Mouse (Mus musculus): ENCODE measurements around the gene Cdk5.

DNA sequence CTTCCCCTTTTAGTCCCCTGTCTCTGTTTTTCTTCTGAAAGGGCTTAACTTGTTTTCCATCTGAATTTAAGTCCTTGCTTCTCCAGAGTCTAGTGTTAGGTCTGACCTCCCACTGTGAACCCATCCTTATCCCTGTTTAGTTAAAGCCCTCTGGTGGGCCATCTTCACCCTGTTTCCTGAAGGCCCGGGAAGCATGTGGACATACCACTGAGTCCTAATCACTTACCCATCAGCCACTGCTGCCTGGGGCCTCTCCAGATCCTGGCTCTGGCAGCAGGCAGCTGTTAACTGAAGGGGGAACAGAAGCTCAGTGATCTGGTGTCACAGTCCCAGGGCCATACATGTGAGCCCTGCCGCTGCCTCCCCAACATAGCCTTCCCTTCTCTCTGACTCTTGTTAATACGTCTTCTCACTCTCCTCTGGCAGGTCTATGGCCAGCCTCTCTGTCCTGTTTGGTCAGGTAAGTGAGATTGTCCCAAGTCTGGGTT is 17.9 kb downstream of the Cdk5 start:
- no peak for TF ChIP-seq CTCF (IDR thresholded peaks at IDR 0.05; ENCODE audit: low read depth, low read length)
- TF ChIP-seq POLR2A (IDR thresholded peaks at IDR 0.05; ENCODE audit: extremely low read depth, insufficient read depth, low read length): no peak

Data from liver, adult 2 months (tissue).